Mouse (Mus musculus) right cerebral cortex, adult 18-20 months (tissue): ENCODE results near the gene Pip5k1b.
A peak's percentile ranks its signal among the peaks of the same experiment; 100 is the strongest.

Experiments
- DNase-seq: peaks from one replicate; pipeline ENCODE4 v3.0.0; 2022; ENCODE audit warnings: mixed read lengths

Gene Pip5k1b

DNA sequence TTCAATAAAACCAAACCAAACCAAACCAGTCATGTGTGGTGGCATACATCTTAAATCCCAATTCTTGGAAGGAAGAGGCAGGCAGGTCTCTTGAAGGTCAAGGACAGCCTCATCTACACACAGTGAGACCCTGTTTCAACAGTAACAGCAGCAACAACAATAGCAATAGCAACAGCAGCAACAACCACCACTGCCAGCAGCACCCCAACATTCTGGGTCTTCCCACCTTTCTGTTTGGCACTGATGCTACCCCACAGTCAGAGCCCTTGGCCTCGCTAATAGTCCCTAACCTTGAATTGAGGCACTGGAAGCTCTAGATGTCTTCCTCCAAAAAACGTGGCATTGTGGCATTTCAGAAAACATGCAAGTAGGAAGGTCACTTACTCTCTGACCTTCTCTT is 225.3 kb downstream of the Pip5k1b start:
- DNase-seq: no peak

DNA sequence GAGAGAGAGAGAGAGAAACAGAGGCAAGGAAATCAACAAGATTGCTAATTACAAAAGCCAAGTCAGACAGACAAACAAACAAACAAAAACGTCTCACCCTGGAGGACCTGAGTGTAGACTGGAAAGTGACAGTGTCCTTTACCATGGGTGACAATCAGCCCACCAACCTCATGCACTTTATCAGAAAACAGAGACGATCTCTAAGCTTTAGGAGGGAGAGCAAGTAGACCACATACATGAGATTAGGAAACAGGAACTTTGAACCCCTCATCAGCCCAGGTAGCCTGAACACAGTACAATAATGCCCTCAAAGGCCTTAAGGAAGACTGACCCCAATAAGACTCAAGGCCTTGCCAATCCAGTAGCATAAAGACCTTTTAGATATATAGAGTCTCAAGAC is 227.8 kb downstream of the Pip5k1b start:
- no peak for DNase-seq

DNA sequence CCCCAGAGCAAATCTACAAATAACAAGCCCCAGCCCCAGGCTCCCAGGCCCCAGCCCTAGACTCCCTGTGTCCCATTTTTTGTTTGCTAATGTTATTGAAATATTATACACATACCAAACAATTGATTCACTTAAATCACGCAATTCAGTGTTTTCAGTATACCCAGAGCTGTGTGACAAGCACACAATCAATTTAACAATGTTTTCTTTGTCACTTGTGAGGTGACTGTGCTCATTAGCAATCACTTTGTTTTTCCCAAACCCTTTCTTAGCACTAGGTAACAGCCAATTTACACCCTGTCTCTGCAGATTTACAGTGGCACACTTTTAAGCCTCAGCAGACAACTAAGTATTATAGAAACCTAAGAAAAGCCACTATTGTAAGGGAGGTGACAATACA is 228.7 kb downstream of the Pip5k1b start:
- no peak for DNase-seq

DNA sequence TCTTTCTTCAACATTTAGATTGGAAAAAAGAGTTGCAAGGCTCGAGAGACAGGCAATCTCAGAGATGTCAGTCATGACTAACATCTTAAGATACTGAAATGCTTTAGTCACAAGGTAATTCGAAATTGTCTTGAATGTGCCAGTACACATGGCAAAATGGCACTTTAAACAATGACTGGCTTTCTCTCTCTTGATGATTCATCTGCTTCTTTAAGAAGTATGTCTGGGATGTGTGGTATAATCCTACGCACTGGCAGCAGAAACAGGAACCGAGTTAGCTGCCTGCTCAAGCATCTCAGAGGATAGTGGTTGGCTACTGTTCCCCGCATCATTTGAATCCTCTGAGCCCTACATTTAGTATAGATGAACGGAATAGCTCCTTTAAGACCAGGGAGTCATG is 230.0 kb downstream of the Pip5k1b start:
- peak; percentile 43 for DNase-seq

DNA sequence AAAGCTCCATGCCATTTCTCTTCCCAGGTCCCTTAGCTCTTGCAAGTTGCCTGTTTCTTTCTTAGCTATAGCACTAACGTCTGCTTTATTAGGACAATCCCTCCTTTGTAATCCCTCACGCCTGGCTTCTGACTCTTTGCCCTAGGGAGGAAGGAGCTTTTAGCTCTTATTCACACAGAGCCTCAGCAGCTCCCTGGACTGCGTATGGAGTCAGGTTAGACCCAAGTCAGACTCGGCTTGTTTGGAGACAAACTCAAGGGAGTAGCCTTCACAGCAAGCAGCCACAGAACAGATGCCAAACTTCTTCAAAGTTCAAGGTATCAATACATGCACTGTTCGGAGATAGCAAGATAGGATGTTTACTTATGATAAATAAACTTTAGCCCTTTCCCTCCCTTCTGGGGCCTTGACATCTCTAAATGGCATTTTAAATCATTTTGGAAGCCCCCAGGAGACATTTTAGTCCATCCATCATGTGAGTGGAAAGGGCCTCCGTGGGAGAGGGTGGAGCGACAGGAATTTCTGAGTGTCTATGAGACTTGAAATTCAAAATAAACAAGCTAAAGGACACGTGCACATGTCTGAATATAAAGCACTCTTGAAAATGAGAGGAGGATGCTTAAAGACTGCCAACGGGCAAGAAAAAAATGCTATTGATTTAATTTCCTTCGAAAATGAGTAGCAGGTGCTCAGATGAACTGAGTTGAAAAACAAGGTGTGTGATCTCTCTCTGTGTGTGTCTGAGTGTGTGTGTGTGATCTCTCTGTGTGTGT is 231.6 kb downstream of the Pip5k1b start:
- no peak for DNase-seq

DNA sequence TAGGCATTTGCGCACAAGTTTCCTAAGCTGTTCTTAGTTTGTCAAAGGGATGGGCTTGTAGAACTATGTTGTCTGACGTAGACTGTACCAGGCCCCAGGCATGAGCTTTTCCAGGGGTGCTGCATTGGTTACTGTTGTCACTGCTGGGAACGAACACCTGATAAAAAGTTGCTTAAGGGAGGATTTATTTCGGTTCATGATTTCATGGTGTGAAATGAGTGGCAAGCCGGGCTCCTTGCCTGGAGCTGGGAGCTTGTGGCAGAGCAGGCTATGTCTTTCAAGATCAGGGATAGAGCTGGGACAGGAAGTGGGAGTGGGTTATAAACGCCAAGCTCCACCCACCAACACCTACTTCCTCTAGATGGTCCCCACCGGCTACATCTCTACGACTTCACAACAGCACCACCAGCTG is 233.8 kb downstream of the Pip5k1b start:
- no peak for DNase-seq

DNA sequence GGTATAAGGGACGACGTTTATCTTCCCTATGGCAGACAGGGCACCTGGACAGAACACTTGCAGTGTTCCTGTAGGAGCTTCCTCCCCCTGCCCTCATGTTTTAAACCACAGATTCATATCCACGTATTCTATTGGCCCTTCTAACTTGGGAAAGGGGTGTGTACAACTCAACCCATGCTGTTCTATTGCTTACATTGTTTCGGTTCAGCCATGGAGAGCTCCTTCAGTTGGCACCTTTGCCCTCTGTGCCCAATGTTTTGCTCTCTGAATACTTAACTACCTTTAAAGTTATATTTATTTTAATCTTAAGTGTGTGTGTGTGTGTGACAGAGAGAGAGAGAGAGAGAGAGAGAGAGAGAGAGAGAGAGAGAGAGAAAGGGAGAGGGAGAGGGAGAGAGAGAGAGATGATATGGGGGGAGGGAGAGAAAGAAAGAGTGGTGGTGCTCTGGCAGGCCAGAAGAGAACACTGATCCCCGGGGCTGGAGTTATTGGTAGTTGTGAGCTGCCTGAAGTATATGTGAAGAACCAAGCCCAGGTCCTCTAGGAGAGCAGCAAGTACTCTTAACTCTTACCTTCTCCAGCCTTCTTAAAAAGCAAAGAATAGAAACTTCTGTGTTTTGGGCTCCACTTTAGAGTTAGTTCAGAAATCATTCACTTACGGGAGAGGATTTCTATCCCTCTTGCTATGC is 234.3 kb downstream of the Pip5k1b start:
- no peak for DNase-seq

DNA sequence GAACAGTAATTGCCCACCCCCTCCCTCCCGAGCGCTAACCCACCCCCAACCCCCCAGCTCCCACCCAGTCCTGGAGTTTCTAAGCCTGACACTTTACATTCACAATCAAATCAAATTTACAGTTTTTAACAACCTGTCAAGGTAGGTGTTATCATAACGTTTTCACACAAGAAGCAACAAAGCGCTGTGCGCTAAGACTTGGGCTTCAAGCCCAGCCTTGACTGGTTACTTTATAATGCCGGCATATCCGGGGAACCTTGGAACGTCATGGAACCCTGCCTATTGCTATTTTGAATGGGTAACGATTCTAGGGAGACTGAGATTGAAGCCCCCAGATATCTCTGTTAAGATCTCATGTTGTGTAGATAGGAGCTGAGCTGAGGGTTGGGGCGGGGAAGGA is 237.5 kb downstream of the Pip5k1b start:
- no peak for DNase-seq

DNA sequence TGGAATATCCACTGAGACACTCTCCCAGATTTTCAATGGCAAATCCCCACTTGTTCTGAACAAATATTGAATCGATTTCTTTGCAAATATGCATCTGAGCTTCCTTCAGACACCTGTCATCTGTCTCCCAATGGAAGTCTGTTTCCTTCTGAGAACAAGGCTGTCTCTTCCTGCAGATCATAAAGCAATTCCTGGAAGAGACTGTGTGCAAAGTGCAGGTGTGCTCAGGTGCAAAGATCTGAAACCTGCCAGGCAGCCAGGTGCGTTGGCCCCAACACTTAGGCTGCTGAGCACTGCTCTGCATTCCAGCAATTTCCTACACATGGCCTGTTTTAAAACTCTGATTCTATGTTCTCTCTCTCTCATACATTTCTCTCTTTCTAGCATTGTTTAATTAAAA is 237.9 kb downstream of the Pip5k1b start:
- DNase-seq: no peak

DNA sequence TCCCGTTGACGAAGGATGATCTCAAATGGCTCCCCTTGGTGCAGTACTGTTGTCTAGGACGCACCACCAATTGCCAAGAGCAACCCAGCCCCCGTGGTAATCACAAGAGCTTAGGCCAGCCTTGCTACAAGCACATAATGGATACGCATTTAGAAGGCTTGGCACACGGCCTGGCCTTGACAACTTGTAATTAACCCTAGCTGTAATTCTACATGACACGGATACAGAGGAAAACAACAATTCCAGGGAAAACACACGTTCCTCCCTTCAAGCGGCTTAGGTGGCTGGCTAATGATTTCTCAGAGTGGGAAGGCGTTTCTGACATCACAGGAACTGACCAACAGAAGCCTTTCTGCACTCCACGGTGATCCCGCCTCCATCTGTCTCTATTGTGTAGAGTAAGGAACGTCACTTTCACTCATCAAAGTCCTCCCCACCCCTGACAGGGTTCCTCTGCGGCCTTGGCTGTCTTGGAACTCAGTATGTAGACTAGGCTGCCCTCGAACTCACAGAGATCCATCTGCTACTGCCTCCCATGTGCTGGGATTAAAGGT is 238.6 kb downstream of the Pip5k1b start:
- DNase-seq: no peak

DNA sequence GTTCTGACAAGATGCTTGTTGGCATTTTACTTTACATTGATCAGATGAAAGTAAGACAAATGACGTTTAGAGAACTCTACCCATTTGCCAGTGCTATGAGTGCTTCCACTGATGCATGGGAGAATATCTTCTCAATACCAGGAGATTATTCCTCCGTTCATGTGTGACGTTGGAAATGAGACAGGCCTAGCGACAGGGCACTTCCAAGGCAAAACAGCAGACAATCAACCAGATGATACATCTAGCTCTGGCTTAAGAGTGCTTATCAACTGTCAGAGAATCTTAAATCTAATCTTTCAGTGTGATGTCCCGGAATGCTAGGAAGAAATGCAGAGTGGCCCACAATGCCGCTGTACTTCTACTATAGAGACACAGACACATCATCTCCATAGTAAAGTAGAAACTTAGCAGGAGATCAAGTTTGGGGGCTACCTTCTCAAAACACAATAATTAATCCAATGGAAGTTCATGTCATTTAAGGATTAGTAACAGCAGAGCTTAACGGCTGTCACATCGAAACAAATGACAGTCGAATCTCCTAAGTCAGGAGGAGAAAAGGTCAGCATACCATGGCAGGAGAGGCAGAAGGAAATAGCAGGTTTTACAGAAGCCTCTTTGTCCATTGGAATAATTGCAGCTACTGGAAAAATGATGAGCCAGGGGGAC is 239.5 kb downstream of the Pip5k1b start:
- no peak for DNase-seq

DNA sequence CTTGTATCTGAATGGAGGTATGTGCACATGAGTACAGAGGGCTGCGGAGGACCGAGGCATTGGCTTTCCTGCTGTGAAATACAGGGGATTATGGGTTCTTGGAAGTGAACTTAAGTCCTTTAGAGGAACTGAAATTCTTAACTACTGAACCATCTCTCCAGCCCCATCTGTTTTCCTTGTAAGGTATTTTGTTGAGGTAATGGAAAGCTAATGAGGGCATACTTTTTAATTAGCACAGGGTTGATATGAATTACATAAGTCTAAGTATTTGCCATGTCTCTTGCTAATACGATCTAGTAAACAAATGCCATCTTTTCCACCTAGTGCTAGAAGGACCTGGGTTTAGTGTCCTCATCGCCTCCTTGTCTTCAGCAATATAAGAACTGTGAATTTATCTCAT is 240.4 kb downstream of the Pip5k1b start:
- no peak for DNase-seq

DNA sequence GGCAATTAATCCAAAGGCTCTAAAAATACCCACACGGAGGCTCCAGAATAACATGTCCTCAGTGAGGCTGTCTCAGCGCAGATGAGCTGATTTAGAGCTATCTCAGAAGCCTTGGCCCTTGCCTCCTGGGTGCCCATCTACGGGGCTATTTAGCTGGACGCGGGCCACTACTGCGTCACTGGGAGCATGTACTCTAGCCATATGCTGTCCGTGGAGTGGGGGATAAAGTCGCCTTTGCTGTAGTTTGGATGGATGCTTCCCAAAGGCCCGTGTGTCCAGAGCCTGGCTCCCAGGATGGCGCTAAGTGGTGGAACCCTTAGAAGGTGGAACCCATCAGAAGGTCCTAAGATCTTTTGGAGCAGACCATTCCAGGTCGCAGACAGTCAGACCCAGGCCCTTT is 241.0 kb downstream of the Pip5k1b start:
- DNase-seq: no peak

DNA sequence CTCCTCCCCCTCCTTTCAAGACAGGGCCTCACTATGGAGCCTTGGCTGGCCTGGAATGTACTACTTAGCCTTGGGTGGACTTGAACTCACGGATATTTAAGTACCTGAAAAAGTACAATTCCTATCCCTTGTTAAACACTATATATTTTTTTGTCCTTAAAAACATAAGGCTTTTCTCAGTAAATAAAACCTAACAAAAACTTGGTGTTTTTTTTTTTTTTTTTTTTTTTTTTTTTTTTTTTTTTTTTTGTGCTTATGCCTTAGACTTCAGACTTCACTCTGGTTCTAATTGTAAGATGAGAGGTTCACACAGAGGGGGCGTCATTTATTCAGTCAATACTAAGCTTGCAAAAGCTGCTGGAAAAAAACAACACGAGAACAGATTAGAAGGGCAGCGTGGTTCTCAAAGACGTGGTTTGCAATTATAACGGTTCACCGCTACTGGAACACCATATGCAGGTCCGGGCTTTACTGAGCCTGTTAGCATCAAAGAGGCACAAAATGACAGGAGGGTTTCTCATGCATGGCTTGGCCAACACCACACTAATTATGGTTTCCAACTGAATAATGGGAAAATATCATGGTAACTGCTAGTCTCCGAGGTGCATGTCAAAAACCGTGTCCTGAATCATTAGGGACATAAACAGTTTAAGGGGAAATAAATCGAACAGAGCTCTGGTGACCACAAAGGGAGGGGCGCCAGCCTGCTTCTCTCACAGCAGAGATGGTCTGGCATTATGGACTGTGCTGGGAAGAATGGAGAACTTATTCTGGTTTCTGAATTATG is 242.9 kb downstream of the Pip5k1b start:
- no peak for DNase-seq

DNA sequence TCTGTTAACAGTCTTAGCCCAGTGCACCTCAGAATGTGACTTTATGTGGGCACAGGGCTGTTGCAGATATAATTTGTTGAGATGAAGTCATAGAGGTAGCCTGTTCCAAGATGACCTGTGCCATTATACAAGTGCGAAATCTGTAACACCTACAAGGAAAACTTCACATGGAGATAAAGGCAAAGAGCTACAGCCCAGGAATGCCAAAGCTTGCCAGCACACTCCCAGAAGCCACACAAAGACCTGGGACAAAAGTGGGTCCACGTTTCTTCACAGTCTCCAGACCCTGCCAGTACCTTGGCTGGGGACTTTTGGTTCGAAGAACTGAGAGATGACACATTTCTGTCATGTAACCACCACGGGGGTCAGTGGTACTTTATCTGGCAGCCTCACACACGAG is 243.6 kb downstream of the Pip5k1b start:
- DNase-seq: no peak

DNA sequence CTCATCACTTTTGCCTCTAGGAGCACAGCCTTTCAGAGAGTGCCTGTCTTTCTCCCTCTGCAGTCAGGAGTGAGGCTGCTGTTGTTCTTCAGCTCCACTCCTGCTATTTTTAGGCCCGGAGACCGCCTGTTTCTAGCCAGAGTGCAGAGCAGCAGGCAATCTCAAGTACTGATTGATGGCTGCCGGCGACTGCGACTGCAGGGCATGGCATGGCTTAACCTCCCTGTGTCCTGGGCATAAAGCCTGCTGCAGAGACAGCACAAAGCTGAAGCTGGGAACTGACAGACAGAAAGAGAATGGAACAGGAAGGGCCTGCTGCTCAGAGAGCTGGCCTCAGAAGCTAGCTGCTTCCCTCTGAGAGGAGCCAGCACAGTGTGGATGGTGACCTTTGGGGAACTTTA is 247.4 kb downstream of the Pip5k1b start:
- peak; percentile 45 for DNase-seq

DNA sequence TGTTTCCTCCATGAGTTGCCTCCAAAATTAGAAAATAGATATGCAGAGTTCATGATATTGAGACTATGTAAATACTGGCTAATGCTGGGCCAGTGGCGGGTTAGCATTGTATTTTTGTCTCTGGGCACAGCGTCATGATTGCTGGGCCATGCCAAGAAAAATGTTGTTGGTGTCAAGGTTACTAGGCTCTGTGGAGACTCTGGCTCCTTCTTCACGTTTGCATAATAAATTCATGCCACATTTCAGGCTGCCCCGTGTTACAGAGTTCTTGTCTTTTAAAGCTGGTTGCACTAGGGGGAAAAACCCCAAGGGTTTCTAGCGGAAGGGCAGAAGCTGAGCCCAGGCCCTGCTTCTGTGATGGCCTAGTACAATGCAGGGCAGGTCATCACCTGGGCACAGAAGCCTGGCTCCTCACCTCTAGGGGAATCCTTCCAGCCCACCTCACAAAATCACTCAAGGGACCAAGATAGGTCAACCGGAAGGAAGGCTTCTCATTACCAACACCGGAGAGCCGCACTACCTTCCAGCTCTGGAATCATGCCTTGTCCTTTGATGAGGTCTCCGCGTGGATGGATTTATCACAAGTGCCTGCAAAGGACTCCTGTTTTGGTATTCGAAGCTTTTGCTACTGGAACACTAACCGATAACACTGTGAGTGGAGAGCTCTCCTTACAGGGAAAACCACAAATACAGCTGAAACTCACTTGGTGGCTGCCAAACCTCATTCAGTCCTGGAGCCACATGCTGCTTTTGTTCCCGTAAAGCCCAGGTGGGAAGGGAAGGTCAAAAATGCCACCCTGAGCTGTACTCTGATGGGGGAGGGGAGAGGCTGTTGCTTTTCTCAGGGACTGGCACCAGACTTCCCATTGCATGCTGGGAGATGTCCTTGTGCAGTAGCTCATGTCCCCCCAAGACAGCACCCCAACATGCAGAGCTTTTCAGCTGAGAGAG is 248.1 kb downstream of the Pip5k1b start:
- DNase-seq: no peak

DNA sequence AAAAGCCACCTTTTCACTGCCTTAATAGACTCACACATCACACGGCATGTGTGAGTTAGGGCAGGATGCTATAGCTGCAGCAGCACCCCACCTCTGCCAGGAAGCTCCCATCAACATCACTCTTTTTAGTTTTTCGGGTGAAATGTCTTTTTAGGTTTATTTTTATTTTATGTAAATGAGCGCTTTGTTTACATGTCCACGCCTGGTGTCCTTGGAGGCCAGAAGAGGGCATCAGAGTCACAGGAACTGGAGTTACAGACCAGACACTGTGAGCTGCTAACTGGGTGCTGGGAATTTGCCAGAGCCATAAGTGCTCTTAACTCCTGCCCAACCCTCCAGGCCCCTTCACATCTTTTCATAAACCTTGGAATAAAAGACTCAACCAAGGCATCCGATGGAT is 249.3 kb downstream of the Pip5k1b start:
- DNase-seq: no peak

DNA sequence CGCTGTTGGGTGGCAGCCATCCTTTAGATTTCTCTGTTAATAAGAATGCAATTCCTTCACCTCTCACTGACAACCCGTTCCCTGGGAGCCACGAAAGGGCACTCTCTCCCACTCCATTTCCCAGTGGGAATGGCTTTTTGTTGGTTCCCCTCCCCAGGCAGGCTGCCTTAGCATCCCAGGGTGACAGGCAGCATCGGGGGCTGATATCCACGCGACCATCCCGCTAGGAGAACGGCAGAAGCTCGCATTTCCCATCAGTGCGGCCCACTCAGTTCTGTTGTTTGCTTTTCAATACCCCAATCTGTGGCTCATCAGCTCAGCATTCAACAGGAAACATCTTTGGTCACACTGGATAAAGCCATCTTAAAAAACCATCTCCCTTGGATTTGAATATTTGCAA is 253.5 kb downstream of the Pip5k1b start:
- DNase-seq: no peak

DNA sequence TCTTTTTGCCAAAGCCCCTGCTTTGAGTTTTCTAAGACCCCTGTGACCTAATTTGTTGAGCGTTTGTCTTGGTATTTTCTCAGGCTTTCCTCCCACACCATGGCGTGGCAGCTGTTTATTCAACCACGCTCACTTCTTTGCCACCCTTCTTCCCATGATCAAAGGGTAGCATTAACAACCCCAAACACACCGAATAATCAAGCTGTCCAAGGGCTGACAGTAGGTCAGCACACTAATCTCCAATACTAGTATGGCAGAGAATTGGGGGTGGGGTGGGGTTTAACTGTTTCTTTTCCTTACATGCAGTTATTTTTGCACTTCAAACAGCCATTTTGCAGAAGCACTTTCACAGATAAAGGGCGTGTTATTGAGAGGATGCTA is 253.9 kb downstream of the Pip5k1b start:
- DNase-seq: no peak

DNA sequence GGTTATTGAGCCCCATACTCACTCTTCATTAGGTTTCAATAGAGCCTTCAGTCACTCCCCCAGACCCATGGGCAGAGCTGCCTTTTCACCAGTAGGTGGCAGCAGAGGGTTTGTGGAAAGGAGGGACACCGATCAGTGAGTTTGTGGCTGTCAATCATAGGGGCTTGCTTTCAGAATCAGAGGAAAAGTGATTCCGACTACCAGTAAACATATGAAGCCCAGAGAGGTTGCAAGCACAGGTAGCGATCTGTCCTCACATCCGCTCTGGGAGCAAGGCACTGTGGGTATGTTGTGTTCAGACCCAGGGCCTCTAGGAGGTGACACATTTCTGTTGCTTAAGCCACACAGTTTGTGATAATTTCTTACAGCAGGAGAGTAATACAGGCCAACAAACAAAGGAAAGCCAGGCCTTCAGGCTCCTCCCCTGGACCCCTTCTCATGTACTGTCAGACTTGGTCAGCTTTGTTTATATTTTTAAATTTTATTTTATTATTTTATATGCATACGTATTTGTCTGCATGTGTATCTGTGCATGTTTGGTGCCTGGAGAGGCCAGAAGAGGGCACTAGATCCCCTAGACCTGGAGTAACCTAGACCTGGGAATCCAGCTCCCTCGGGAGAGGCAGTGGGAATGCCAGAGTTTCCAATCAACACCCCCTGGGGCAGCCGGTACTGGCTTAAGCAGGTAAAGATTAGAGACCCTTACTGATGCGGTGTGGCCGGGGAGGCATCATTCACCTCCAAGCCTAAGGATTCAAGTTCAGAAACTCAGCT is 254.5 kb downstream of the Pip5k1b start:
- peak; percentile 38 for DNase-seq
